In genomic region chr1:72432579-72432978, GRCm38 (mm10) we compare ENCODE assay signal across 16 mouse cellular contexts.
"Had no signal": no experiment of that assay in that cellular context is flagged by ENCODE, and none has a peak within 500 bp of the region (broad histone marks: within the 10 kb centered on the region; RNA-seq: fewer than 3 reads in every experiment).

No protein-coding gene starts in this region.

- DNase-seq: retina, postnatal 1 day; right cerebral cortex, adult 18-20 months; right cerebral cortex, postnatal 14 days; right cerebral cortex, postnatal 25 days; right cerebral cortex, postnatal 4 days; spleen, adult 18-20 months; thymus, adult 18-20 months; thymus, adult 2 months; thymus, postnatal 14 days; thymus, postnatal 25 days; thymus, postnatal 36 days; thymus, postnatal 4 days had no signal

- H3K27ac ChIP-seq: neural tube, embryonic 13.5 days; stomach, embryonic 15.5 days; stomach, postnatal 0 days had no signal

- H3K9ac ChIP-seq: neural tube, embryonic 13.5 days; neural tube, embryonic 15.5 days; stomach, embryonic 15.5 days had no signal

- H3K36me3 ChIP-seq: stomach, embryonic 15.5 days had no signal

- H3K4me3 ChIP-seq: neural tube, embryonic 13.5 days; neural tube, embryonic 15.5 days; stomach, embryonic 15.5 days had no signal

- H3K4me1 ChIP-seq: neural tube, embryonic 13.5 days; stomach, embryonic 15.5 days had no signal

- H3K9me3 ChIP-seq: neural tube, embryonic 13.5 days; neural tube, embryonic 15.5 days; stomach, embryonic 15.5 days had no signal

- H3K27me3 ChIP-seq: neural tube, embryonic 13.5 days; neural tube, embryonic 15.5 days; stomach, embryonic 15.5 days had no signal

- H3K4me2 ChIP-seq: neural tube, embryonic 13.5 days; neural tube, embryonic 15.5 days; stomach, embryonic 15.5 days had no signal
